8 mouse cellular contexts compared by ENCODE assay signal in genomic region chr4:45408427-45409132, GRCm38 (mm10). TPM values are rescaled to one million over a fixed set of nuclear protein-coding genes. Genes with fewer than 3 reads are reported as not detected.
DNase-seq lines count a peak whose midpoint lies in the region; ATAC-seq and TF ChIP-seq lines count a peak whose summit lies in the region.

Gene Slc25a51, minus strand, starts transcription at chr4:45408766.

- H3K27ac ChIP-seq in cortical plate, adult 2 months (ENCODE audit: insufficient read depth, low read length) = peak within 1 kb of the TSS; percentile 94

- peak within 1 kb of the TSS; percentile 52 for H3K4me3 ChIP-seq in cortical plate, adult 2 months (ENCODE audit: insufficient read depth, low read length)

- peak; percentile 62 to 82 for DNase-seq in gastrocnemius, adult 8-10 months (ENCODE audit: low spot score in 2 of 2)
- DNase-seq in induced T-regulatory cell, adult 2 months (ENCODE audit: low read depth) = peak; percentile 96
- peak; percentile 71 to 82 for DNase-seq in left cerebral cortex, adult 9 months (ENCODE audit: low spot score in 2 of 2)
- peak; percentile 76 for DNase-seq in right cerebral cortex, postnatal 14 days
- peak; percentile 78 to 86 for DNase-seq in urinary bladder, postnatal 36 days (ENCODE audit: low spot score in 2 of 2)

- TF ChIP-seq CTCF in cortical plate, adult 2 months (IDR thresholded peaks at IDR 0.05; ENCODE audit: extremely low read depth, insufficient read depth, low read length) = no peak

- H3K4me1 ChIP-seq in cortical plate, adult 2 months (ENCODE audit: control insufficient read depth, insufficient read depth, low read length) = peaks cover 4% of the 10 kb centered on the region

- TF ChIP-seq POLR2A in cortical plate, adult 2 months (IDR thresholded peaks at IDR 0.05; ENCODE audit: extremely low read depth, insufficient read depth, low read length) = no peak; the same call in 1 of the 2 replicates

- peak; percentile 92 for ATAC-seq in activated CD4-positive, CD25-positive, alpha-beta regulatory T cell, adult 4 months
- ATAC-seq in megakaryocyte progenitor cell, adult 5-6 weeks (replicated peaks; ENCODE audit: poor library complexity) = peak; percentile 81

RNA-seq across cellular contexts. Expression of gene Slc25a51, which starts in this region (rescaled TPM):
- 10 to 100 TPM; 35.3 to 49.7 TPM for polyA plus RNA-seq in activated CD4-positive, CD25-positive, alpha-beta regulatory T cell, adult 4 months (2017; shearing (Covaris generic))
- 98.9 and 105 TPM in 2 replicates for polyA plus RNA-seq in cortical plate, adult 2 months (2012; rRNA removed)
- 100 to 1,000 TPM in 2 of 4 experiments, 10 to 100 TPM in 2; 95.3 to 112 (median 98.9) TPM for total RNA-seq in gastrocnemius, adult 8-10 months (2022)
- 37.6 and 43.2 TPM in 2 replicates for total RNA-seq in megakaryocyte progenitor cell, adult 5-6 weeks (2015)
- total RNA-seq in megakaryocyte progenitor cell, adult 5-6 weeks (2017) = 38.7 and 40.5 TPM in 2 replicates

Comparison
In these comparisons a context has a peak if more than half of its experiments do, and no peak if none do; other contexts are left out.
1. Peak in every context shown above with its lines: DNase-seq, ATAC-seq, H3K4me3 ChIP-seq and H3K27ac ChIP-seq.